Mouse (Mus musculus): ENCODE data around the gene Wls.

Wls gene

DNA sequence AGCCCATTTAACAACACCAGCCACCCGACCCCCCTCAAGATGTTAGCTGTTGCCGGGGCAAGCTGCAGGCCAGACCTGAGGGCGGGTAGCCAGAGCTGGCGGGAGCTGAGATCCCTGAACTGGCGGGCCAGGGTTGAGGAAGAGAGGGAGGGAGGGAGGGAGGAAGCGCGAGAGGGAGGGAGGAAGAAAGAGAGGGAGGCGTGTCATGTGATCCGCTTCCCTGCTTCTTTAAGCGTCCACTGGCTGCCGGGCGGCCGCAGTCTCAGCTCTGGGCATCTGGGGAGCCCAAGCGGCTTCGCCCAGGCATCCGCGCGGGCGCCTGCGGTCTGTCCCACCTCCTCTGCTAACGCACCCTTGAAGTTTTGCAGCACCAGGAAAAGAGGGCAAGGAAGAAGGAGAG, at the start of gene Wls:
Wls (plus strand) TSS at position 192 of the 400 bp plus-strand sequence.
- peak; percentile 14 to 48 for DNase-seq (ENCODE audit: low spot score in 2 of 2)

DNA sequence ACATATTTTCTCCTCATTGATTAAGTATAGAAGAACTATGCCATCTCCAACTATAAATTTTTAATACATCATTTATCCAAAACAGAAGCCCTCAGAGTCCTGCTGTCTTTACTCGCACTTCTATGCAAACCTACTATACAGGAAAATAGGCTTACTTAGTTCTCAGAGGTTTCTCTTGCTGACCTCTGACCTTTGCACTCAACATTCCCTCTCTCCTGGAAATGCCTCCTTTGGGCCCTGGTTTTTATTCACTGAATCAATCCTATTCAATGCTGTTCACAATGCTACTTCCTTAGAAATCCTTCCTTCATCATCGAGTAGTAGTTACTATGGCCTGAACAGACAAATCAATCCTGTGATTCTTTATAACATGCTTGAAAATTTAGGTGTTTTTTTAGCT, 49.7 kb upstream of the Wls start:
- DNase-seq (ENCODE audit: low spot score in 2 of 2), result no peak

DNA sequence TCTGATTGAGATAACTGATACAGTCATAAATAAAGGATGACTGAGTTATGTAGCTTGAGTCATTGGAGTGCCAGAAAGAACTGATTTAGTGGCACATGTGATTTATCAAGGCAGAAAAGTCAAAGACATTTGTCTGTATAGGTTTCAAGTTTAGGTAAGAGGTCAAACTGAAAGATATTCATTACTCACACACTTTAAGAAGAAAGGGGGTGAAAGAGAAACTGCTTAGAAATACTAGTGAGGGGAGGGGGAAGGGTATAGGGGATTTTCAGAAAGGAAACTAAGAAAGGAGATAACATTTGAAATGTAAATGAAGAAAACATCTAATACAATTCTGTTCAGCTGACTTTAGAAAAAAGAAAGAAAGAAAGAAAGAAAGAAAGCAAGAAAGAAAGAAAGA, 7.9 kb upstream of the Wls start:
- no peak for DNase-seq (ENCODE audit: low spot score in 2 of 2)

DNA sequence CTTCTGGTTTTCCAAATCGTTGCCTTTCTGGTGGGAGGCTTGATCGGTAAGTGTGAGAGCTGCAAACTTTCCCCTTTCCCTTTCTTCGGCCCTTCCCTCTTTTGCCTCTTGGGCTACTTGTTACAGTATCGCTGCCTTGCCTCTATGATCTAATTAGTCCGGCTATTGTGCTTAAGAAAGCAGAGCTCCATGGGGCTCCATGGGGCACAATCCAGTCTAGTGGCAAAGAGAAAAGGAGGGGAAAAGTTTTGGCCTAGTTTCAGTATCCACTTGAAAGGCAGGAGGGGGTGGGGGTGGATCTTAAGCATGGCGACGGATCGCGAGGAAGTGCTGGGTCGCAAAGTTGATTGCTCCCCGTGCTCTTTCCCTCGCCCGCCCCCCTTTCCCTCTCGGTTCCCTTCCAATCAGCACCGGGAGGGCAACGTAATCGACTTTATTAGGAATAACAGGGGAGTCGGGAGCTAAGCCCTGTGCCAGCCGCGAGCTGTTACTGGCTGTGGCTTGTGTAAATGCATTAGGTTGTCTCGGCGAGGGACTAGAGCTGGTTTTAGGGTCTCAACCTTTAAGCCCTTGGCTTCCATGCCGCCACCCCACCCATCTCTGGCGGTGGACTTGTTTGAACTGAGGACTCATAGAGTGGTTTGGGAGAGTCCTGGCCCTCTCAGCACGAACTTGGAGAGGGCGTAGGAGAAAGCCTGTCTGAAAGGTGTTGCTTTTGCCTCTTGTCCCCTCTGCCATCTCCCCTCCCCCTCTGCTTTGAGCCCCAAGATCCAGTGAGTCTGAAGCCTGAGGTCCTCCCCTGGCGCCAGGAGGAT, 737 bp downstream of the Wls start:
- DNase-seq (ENCODE audit: low spot score in 2 of 2), result peak in 1 of 2 experiments; percentile 40

DNA sequence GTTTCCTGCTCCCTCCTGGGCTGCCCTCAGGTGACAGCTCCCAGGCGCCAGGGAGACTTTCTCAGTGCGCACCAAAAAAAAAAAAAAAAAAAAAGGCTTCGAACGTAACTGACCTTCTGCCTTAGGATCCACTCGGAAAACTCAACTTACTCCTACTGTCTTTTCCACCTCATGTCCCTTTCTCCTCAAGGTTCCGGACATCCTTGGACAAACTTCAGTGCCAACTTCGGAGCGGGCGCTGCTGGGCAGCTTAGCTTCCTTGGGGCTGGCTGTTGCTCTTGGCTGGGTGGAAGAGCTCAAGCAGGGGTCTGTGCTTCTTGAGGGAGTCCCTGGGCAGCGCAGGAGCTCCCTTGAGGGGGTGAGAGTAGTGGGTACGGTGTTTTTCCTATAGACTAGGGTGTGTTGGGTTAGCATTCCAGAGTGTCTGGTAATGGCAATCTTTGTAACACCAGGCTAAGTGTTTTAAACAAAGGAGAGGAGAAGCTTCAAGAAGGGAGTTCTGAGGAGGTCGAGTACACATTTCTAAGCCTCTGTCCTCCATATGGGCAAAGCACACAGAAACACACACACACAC, 1.4 kb downstream of the Wls start:
- DNase-seq (ENCODE audit: low spot score in 2 of 2), result peak in 1 of 2 experiments; percentile 13

DNA sequence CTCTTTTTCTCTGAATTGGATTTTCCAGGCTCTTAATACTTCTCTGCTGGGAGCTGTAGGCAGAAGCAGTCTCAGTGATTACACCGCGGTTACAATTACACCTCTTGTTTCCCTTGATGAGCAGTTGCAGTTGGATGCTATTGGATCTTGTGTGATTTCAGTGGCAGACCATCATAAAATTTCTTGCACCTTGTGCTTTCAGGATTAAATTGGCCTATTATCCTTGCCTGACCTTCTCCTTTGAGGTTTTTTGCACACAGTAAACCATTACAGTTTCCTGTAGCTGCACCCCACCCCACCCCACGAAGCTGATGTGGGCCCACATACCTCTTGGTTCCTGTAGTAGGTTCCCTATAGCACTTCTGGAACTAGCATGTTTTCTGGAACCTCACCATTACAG, 2.0 kb downstream of the Wls start:
- DNase-seq (ENCODE audit: low spot score in 2 of 2), result no peak

DNA sequence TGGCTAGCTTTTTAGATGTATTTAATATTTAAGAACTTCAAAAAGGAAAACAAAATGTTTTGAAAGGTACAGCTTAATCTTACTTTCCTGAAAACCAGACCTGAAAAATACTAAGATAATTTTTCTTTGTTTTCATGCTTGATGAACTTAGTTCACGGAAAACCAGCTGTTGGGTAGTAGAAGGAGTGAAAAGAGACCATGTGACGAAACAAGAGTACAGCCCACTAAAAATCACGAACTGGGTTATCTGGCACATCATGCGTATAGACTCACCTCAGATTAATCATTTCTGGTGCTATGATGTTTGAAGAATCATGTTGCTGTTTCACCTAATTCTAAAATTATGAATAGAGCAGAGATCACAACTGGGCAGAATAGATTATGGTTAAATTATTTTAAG, 3.7 kb downstream of the Wls start:
- no peak for DNase-seq (ENCODE audit: low spot score in 2 of 2)

DNA sequence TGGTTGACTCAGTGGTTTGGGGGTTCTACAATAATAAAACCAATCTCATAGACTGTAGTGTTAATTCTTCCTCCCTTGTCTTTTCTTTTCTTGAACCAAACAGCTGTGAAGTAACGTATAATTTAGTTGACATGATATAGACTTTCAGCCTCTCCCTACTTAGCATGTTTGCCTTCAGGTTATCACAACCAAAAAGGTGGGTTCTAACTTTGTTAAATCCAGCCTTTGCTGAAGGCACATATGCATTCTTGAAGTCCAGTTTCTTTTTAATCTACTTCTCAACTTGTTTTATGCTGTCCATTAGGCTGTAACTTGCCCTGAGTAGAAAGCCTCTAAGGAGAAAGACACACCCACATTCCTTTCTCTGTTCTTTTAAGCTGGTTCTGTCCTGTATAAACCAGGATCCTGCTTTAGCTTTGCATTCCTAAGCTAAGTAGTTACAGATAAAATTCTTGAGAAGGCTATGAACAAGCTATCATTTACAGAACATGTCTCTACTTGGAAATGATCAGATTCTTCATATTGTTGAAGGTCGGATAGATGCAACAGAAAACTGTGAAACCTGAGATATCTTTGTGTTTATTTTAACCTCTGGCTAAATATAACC, 8.0 kb downstream of the Wls start:
- DNase-seq (ENCODE audit: low spot score in 2 of 2), result no peak

DNA sequence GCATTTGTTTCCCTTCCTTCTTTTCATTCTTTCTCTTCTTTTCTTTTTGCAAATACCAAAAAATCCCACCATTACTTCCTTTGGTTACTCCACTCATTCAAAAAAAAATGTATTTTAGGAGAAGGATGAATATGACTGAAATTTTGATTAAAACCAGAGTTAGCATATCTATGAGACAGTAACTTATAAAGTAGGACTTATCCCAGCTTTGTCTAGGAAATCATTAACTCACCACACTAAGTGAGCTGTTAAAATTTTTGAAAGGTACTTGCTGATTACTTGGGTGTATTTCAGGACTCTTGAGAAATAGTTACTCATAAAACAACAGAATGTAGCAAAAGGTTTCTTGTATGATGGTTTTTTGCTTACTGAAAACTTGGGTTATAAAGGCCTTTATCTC, 8.7 kb downstream of the Wls start:
- no peak for DNase-seq (ENCODE audit: low spot score in 2 of 2)

DNA sequence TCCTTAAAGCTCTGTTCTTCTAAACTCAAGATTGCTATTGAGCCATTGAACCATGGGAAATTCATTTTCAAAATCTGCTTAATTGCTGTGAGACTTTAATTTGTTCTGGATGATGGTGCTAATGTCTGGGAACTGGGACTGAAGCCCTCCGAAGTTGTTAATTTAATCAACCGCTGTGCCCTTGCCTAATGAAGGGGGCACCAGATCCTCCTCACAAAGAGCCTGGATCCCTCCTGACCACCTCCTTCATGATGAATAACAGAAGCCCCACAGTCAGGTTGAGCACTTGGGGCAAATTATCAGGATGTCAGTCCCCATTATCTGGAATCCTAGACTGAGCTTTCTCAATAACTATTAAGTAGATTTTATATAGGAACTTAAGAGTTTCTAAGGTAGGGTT, 12.0 kb downstream of the Wls start:
- DNase-seq (ENCODE audit: low spot score in 2 of 2), result no peak

DNA sequence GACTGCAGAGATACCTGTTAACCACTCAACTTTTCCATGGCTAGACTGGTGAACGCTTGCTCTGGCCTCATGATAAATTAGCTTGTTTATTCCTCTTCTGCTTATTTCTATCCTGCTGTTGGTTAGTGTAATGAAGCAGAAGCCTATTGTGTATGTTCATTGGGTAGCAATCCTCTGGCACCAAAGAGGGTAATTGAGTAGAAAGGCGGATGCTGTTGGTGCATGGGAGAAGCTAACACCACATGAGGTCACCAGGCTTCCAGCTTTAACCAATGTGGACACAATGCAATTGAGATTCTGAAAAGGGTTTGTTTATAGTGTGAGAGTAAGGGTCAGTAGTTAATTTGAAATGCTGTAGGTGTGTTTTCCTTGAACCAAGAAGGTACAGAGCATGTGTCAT, 12.5 kb downstream of the Wls start:
- DNase-seq (ENCODE audit: low spot score in 2 of 2), result no peak

DNA sequence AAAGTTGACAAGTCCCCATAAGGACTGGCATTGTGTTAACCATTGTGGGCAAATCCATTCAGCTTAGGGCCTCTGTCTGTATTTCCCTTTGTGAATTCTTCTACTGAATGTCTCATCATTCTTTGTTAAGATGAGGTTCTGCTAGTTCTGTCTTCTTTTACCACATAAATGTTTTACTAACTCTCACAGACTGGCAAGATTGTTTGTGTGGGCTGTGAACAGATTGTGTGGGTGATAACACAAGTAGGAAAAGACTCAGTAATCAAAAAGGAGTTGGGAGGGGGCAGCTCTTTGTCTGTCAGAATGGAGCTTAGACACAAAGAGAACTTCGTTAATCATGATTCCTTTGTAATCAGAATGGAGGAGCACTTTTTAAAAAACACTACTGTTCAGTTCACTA, 17.6 kb downstream of the Wls start:
- no peak for DNase-seq (ENCODE audit: low spot score in 2 of 2)

DNA sequence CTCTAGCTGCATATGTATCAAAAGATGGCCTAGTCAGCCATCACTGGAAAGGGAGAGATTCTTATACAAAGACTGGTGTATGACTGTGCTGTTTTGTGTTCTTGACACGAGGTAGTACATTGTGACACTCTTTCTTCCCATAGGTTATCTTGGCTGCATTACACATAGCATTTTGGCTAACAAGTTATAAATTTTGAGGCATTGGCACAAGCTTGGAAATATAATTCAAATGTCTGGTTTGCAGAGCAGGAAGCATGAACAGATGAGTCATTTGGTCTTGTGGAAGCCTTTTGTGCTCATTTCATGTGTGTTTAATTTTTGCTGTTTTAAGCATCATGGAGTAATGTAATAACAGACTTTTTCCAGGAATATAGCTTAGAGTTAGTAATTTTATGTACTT, 26.2 kb downstream of the Wls start:
- no peak for DNase-seq (ENCODE audit: low spot score in 2 of 2)

DNA sequence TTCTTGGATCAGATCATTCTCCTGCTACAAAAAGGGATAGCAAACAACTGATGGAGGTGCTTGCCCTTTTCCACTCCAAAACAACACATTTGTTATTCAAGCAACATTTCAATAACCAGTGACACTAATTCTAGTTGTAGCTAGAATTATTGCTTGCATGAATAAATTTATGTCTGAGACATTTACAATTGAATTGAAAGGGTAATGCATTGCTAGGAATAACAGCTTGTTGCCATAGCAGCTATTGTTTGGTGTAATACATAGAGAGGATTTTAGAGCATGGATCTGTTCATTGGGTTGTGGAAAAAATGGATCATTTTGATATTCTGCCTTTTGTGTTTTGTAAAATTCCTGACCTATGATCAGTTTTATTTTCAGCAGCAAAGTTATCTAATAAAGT, 39.5 kb downstream of the Wls start:
- no peak for DNase-seq (ENCODE audit: low spot score in 2 of 2)

DNA sequence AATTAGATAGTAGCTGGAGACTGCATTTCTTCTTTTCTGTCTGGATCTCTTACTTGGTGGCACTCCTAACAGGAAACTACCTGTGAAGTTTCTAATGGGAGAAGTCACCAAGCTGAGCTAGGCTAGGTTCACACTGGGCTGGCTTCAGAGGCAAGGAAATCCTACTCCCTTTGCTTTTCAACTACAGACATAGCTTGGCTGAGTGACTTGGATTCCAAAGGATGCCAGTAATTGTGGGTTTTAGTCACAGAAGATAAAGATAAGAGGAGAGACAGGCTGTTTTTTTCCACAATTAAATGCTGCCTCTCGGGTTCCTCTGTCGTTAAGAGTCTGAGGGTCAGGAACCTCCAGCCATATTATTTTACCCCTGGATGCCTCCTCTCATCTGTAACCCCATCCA, 43.9 kb downstream of the Wls start:
- no peak for DNase-seq (ENCODE audit: low spot score in 2 of 2)

DNA sequence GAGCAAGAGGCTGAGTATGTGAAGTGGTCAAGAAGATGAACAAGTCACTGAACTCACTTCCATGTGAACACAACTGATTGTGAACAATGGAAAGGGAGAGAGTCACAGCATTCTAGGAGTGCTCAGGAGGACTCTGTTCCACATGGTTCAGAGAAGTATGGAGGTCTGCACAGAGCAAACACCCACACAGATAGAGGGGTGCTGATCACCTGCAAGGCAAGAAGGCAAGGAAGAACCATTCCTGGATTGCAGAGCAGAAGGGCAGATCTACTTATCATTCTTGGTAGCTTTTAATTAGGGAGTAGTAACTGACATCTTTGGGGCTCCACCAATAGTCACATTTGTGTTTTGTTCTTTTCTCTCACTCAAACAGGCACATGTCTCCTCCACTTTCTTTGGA, 45.3 kb downstream of the Wls start:
- no peak for DNase-seq (ENCODE audit: low spot score in 2 of 2)

DNA sequence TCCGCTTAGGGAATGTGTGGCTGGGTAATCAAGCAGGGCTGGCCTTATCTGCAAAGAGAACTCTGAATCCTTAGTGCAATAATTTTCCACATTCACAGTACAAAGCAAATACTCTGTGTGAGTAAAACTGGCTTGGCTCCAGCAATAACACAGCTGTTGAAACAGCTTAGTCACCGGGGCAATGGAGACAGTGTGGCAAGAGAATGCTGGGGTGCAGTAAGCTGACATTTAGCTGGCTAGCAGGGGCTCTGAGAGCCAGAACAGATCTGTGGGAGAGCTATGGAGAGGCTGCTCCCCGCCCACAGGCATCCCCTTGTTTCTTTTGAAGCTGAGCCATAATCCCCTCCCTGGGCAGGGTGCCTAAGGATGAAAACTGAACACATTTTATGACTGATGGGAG, 45.8 kb downstream of the Wls start:
- peak; percentile 65 to 75 for DNase-seq (ENCODE audit: low spot score in 2 of 2)

DNA sequence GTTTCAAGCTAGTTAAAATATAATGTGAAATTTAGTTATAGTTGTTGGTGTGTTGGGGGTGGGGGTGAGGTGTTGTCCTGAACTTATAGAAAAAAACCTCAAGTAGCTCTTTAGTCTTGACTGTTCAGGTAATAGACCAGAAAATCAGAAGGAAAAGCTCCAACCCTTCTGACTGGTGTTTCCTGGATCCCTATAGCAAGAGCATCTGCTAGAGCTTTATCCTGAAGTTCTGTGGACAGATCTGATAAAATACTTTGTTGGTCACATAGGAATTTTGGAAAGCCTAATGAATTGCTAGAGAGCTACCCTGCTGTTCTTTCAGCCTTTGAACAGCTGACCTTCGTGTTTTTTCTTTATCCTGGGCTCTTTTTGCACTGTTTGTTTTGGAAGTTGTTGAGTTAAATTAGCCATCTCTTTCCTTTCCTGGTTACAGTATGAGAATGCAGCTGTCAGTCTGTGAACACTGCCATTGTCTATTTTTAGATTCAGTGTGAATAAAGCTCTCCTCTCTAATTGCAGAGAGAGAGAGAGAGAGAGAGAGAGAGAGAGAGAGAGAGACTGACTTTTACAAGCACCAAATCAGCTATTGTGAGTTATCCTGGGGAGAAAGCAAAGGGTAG, 46.4 kb downstream of the Wls start:
- DNase-seq (ENCODE audit: low spot score in 2 of 2), result no peak

DNA sequence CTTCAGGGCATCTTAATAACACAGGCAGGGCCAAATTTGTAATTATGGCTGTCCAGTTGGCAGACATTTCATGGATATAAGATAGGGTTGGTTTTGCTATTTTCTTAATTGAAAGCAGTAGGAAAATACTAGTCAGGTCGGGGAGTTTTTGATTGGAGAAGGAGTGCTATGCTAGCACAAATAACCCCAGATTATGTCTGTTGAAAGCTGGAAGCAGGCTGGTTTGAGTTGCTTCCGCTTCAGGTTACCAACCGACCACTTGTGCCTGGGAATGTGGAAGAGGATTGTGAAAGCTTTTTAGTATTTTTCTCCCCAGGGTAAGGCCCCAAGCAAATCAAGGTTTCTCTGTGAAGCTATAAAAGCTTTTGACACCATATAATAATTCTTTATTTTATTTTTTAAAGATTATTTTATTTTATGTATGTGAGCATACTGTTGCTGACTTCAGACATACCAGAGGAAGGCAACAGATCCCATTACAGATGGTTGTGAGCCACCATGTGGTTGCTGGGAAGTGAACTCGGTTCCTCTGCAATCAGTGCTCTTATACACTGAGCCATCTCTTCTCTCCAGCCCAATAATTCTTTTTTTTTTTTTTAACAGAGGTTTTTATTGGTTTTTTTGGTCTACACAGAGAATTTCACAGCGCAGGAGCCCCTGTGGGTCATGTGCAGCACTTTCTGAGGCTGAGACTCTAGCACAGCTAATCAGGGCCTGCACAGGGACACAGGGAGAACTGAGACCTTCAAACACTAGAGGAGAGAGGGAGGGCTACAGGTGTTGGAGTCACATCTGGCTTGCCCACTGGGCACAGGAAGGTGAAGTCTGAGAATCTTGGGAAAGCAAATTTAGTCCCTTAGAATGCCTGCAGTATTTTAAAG, 50.9 kb downstream of the Wls start:
- DNase-seq (ENCODE audit: low spot score in 2 of 2), result no peak

DNA sequence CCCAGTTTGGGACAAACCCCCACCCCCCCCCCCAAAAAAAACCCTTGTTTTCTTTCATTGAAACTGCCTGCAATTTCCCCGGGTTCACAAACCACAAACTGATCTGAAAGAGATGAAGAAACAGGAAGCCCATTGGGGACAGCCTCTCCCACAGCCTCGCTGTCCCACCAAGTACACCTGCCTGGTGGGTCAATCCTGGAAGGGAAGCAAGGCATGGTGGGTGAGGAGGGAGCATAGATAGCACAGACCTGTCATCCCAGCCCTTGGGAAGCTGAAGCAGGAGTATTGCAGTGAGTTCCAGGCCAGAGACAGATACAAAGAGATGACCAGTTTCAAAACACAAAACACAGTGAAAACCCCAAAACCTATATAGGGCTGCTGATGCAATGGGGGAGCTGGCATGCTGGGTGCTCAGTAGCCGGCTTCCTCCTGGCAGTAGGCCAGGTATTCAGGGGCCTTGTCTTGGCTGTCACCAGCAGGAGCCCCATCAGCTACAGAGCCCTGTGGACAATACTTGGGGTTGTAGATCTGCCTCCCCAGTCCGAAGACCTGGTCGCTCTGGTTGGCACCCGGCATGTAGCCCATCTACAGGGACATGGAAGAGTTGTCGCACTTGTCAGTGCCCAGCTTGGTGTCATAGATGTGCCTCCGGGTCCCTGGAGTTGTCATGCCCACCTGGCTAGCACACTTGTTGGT, 51.7 kb downstream of the Wls start:
- peak in 1 of 2 experiments; percentile 6 for DNase-seq (ENCODE audit: low spot score in 2 of 2)

DNA sequence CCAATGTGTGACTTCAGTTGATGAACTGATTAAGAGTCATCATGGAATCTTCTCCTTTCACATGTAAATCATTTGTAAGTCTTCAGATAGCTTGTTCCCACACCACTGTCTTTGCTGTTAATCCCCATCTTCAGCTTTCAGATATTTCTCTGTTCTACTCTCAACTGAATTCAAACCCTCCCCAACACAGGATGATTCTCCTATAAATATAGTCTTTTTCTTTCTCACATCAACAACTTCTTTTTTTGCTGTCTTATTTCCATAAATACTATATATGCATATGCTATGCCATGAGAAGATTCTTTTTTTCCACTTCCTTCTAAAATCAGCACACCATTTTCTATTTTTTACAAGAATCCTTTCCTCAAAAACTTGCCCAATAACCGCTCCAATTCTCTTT, 67.9 kb downstream of the Wls start:
- DNase-seq (ENCODE audit: low spot score in 2 of 2), result no peak
